Mouse (Mus musculus): Measurements from ENCODE around the gene Gpr75.
A peak's percentile ranks its signal among the peaks of the same experiment; 100 is the strongest.

Gene Gpr75

GRCm38 (mm10) chr11:30885171-30885871 is at the start of gene Gpr75, which contains the start of gene Asb3:
Gene Gpr75, plus strand, starts transcription at chr11:30885358.
Gene Asb3, plus strand, starts transcription at chr11:30885416.
- DNase-seq (ENCODE audit: low spot score), result peak; percentile 63

DNA sequence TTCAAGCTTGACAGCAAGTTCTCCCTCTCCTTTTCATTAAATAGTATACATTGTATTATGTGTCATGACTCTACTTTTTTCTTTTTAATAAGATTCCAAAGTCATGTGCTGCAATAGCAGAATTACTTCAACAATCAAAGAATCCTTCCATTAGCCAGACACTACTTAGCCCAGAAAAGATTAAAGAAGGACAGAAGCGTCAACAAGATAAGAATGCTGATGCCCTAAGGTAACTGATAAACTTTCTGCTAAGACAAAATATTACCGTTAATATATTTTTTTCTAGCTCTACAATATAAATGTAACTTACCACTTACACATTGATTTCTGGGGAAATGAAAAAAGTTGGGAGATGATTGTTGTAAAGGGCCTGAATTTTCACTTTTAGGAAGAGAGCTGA is 46.4 kb upstream of the Gpr75 start:
- DNase-seq (ENCODE audit: low spot score), result no peak

GRCm38 (mm10) chr11:30844355-30844754 is 40.8 kb upstream of the Gpr75 start:
- no peak for DNase-seq (ENCODE audit: low spot score)

GRCm38 (mm10) chr11:30872425-30872824 is 12.7 kb upstream of the Gpr75 start:
- DNase-seq (ENCODE audit: low spot score), result no peak

DNA sequence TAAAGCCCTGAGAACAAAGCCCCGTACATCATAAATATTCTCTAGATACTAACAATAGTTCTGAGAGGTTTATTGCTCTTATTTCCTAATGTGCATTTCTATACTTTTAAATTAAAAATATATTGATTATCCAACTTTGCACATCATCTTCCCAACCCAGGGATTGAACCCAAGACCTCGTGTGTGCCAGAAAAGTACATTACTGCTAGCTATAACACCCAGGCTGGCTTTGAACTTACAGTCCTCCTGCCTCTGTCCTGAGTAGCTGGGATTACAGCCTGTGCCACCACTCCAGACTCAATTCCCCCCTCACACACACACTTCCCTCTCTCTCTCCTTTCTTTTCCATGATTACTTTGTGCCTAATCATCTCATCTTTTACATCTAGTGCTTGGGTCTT is 3.0 kb downstream of the Gpr75 start:
- no peak for DNase-seq (ENCODE audit: low spot score)

DNA sequence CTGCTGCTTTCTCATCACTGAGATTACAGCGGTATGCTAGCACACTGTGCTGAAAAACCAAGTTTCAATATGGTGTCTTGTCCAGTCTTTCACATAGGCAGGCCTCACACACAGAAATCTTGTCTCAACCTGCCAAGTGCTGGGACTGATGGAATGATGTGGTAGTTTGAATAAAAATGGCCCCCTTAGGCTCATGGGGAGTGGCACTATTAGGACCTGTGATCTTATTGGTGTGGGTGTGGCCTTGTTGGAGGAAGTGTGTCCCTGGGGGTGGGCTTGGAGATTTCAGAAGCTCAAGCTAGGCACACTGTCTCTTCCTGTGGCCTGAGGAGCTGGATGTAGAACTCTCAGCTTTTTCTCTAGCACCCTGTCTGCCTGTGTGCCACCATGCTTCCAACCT is 11.0 kb downstream of the Gpr75 start:
- DNase-seq (ENCODE audit: low spot score), result no peak

DNA sequence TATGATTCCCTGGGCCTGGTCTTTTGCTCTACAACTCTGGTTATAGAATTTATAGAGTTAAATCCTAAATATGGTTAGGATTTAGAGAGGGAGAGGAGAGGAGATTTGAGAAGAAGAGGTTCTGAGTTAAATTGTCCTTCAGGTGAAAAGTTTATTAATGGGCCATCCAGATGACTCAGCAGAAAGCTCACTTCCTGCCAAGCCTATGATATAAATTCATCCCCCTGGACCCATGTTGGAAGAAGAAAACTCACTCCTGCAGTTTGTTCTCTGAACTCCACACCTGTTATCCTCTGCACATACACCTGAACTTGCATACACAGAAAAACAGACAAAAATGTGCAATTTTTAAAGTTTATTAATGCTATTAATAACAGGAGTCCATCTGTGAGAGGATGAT is 14.2 kb downstream of the Gpr75 start:
- no peak for DNase-seq (ENCODE audit: low spot score)

GRCm38 (mm10) chr11:30912311-30912710 is 27.2 kb downstream of the Gpr75 start:
- DNase-seq (ENCODE audit: low spot score), result no peak

DNA sequence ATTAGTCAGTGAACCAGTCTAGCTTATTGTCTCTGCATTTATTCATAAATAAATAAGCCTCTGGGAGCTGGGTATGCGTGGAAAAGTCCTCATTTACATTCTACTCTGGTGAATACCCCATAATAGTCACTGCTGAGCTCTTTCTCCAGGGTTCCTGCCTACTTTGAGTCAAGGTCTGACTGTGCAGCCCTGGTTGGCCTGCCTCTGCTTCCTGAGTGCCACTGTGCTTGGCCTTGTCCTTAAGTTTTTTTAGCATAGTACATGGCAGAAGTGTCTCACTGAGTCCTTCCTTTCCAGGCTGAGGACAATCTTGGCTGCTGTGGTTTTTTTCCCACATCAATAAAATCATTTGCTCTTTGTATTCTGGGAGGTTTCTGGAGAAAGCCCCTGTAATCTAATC is 35.5 kb downstream of the Gpr75 start:
- no peak for DNase-seq (ENCODE audit: low spot score)

DNA sequence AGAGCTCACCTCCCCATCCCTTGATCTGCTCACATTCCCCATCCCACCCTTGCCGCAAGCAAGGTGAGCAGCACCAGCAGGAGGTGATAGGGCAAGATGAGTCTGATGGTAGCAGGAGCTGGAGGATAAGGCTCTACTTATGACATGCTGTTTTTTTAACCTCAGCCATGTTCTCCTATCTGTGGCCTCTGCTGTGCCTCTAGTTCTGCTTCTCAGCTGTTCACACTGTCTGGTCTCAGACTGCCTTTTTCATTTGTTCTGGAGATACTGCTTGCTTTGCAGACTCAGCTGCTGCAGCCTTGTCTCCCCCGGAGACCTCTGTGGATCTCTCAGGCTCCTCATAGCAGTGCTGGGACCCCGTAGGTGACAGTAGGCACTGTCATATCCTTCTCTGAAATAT is 38.1 kb downstream of the Gpr75 start:
- no peak for DNase-seq (ENCODE audit: low spot score)

DNA sequence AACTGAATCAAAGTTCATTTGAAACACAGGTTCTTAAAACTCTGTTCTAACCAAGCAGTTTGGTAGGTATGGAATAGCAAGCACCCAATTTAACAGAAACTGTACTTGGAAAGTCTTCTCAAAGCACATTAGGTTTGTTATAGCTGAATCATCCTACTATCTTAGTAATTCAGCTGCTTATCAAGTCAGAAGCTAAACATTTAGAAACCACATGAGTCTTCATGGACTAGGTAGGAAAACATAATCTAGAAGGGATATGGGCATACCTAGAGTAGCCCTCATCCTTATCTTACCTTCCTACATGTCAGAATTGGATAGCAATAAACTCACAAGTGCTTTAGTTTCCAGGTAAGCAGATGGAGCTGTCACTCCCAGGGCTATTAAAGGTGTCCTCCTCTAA is 42.9 kb downstream of the Gpr75 start:
- no peak for DNase-seq (ENCODE audit: low spot score)

DNA sequence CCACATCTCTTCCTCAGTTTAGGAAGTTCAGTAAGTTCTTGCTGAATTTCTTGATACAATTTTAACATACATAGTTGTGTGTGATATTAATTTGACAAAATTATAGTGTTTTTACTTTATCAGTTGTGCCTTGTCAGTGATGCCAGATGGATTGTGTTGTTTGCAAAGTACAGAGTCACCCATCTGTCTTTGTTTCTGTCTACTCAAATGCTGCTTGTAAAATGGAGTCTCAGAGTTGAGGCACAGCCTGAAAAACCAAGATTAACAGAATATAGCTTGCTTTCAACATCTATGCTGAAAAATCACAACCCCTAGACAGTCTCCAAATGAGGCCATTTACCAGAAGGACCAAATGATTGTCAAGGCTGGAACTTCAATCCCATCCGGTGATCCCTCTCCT is 43.3 kb downstream of the Gpr75 start:
- DNase-seq (ENCODE audit: low spot score), result no peak

Measured in embryo, embryonic 10.5 days (tissue).